ENCODE assay signal across 8 mouse cellular contexts in the genomic region with DNA sequence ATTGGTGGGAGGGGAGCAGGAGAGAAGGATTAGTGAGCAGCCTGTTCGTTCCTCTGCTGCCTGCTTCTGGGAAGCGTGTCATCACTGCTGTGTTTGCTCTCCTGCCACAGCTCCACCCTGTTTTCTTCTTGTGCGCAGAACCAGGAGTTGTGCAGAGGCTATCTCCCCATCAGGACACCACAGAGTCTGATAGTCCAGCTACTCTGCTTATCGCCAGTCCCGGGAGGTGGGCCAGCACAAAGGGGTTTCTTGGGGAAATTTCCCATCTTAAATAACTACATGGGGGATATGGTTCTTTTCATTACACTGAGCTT. TPM values are rescaled to one million over a fixed set of nuclear protein-coding genes. Genes with fewer than 3 reads are reported as not detected.
DNase-seq lines count a peak whose midpoint lies in the region; ATAC-seq lines count a peak whose summit lies in the region.

No protein-coding gene starts in this region.

- no peaks in the 10 kb centered on the region for H3K9me3 ChIP-seq in lung, embryonic 15.5 days
- H3K9me3 ChIP-seq in embryonic facial prominence, embryonic 11.5 days (replicated peaks; ENCODE audit: control insufficient read depth, low read length): no peaks in the 10 kb centered on the region
- no peaks in the 10 kb centered on the region for H3K9me3 ChIP-seq in intestine, embryonic 15.5 days
- no peaks in the 10 kb centered on the region for H3K9me3 ChIP-seq in neural tube, embryonic 15.5 days (replicated peaks)

- H3K27ac ChIP-seq in lung, embryonic 15.5 days: peak overlapping the region; percentile 41
- H3K27ac ChIP-seq in embryonic facial prominence, embryonic 11.5 days (replicated peaks; ENCODE audit: low read depth, low read length): peak overlapping the region; percentile 31; the same call in 1 of the 2 replicates
- peak overlapping the region; percentile 51; the same call in 1 of the 2 replicates for H3K27ac ChIP-seq in intestine, embryonic 15.5 days
- peak overlapping the region; percentile 64 for H3K27ac ChIP-seq in neural tube, embryonic 15.5 days (replicated peaks)

- no peak for DNase-seq in lung, postnatal 10 days
- DNase-seq in embryonic facial prominence, embryonic 11.5 days (ENCODE audit: low spot score): peak; percentile 46
- no peak for DNase-seq in adrenal gland, postnatal 36 days
- DNase-seq in thymus, postnatal 36 days: no peak

- H3K4me2 ChIP-seq in lung, embryonic 15.5 days: no peak overlapping the region
- H3K4me2 ChIP-seq in embryonic facial prominence, embryonic 11.5 days (ENCODE audit: low read depth, low read length): peak overlapping the region; percentile 37
- H3K4me2 ChIP-seq in intestine, embryonic 15.5 days (replicated peaks): peak overlapping the region; percentile 24
- 0 out of 2 replicates have a peak overlapping the region, but pooled peaks have one; percentile 1 for H3K4me2 ChIP-seq in neural tube, embryonic 15.5 days

- H3K27me3 ChIP-seq in lung, embryonic 15.5 days: no peaks in the 10 kb centered on the region
- no peaks in the 10 kb centered on the region for H3K27me3 ChIP-seq in embryonic facial prominence, embryonic 11.5 days (ENCODE audit: control insufficient read depth, insufficient read depth, low read length)
- H3K27me3 ChIP-seq in intestine, embryonic 15.5 days (replicated peaks): no peaks in the 10 kb centered on the region
- H3K27me3 ChIP-seq in neural tube, embryonic 15.5 days (replicated peaks): no peaks in the 10 kb centered on the region

- no peak overlapping the region for H3K4me3 ChIP-seq in lung, embryonic 15.5 days
- H3K4me3 ChIP-seq in embryonic facial prominence, embryonic 11.5 days (ENCODE audit: low read depth, low read length): no peak overlapping the region
- H3K4me3 ChIP-seq in intestine, embryonic 15.5 days (replicated peaks): no peak overlapping the region
- H3K4me3 ChIP-seq in neural tube, embryonic 15.5 days (replicated peaks): no peak overlapping the region

- no peak overlapping the region for H3K9ac ChIP-seq in lung, embryonic 15.5 days
- H3K9ac ChIP-seq in embryonic facial prominence, embryonic 11.5 days (replicated peaks; ENCODE audit: low read length): peak overlapping the region; percentile 10; the same call in 1 of the 2 replicates
- H3K9ac ChIP-seq in intestine, embryonic 15.5 days: no peak overlapping the region
- no peak overlapping the region for H3K9ac ChIP-seq in neural tube, embryonic 15.5 days (replicated peaks)

- ATAC-seq in lung, embryonic 15.5 days (ENCODE audit: borderline replicate concordance, extremely low read depth, low FRiP score, low TSS enrichment): no peak
- ATAC-seq in embryonic facial prominence, embryonic 11.5 days (replicated peaks; ENCODE audit: insufficient number of reproducible peaks, low FRiP score, low TSS enrichment, low read depth): no peak
- ATAC-seq in intestine, embryonic 15.5 days: peak; percentile 78
- no peak for ATAC-seq in neural tube, embryonic 15.5 days (ENCODE audit: low FRiP score)
- no peak for ATAC-seq in monocyte, adult 5-6 weeks (replicated peaks; ENCODE audit: insufficient number of reproducible peaks, low FRiP score, low TSS enrichment, poor library complexity, severe bottlenecking)

- H3K4me1 ChIP-seq in lung, embryonic 15.5 days: peaks cover 63% of the 10 kb centered on the region
- H3K4me1 ChIP-seq in embryonic facial prominence, embryonic 11.5 days (ENCODE audit: control insufficient read depth, insufficient read depth, low read length): peaks cover 10% of the 10 kb centered on the region
- peaks cover 46% of the 10 kb centered on the region for H3K4me1 ChIP-seq in intestine, embryonic 15.5 days (replicated peaks)
- H3K4me1 ChIP-seq in neural tube, embryonic 15.5 days: peaks cover 29% of the 10 kb centered on the region

- 33% methylated on average over 5 of the region's 5 CpGs for WGBS in lung, embryonic 15.5 days
- WGBS in embryonic facial prominence, embryonic 11.5 days: 32% methylated on average over 5 of the region's 5 CpGs
- 28% methylated on average over 5 of the region's 5 CpGs for WGBS in intestine, embryonic 15.5 days
- 61% methylated on average over 5 of the region's 5 CpGs for WGBS in neural tube, embryonic 15.5 days

- no peaks in the 10 kb centered on the region for H3K36me3 ChIP-seq in lung, embryonic 15.5 days
- no peaks in the 10 kb centered on the region for H3K36me3 ChIP-seq in embryonic facial prominence, embryonic 11.5 days (replicated peaks; ENCODE audit: control insufficient read depth, insufficient read depth, low read depth, low read length)
- no peaks in the 10 kb centered on the region for H3K36me3 ChIP-seq in intestine, embryonic 15.5 days
- H3K36me3 ChIP-seq in neural tube, embryonic 15.5 days: no peaks in the 10 kb centered on the region

RNA-seq across cellular contexts. Expression of a gene that starts 11.3 kb away (rescaled TPM):
- polyA plus RNA-seq in lung, embryonic 15.5 days (2015; fragmentation: Nextera tagmentation; extraction: Ambion mirVana): 49.8 and 57.2 TPM in 2 replicates
- 38.5 and 41.8 TPM in 2 replicates for polyA plus RNA-seq in embryonic facial prominence, embryonic 11.5 days (2014; fragmentation: Nextera tagmentation; extraction: Ambion mirVana)
- polyA plus RNA-seq in intestine, embryonic 15.5 days (2015; fragmentation: Nextera tagmentation; extraction: Ambion mirVana): 43.7 and 44.3 TPM in 2 replicates
- 42.2 and 43.2 TPM in 2 replicates for polyA plus RNA-seq in neural tube, embryonic 15.5 days (2015; fragmentation: Nextera tagmentation; extraction: Ambion mirVana)
- 100 to 1,000 TPM; 120 to 180 TPM for total RNA-seq in adrenal gland, postnatal 36 days (2021)
- 129 to 134 TPM (median 132 TPM) in 3 replicates for total RNA-seq in monocyte, adult 5-6 weeks (2017)
